Mouse (Mus musculus) ES-Bruce4 (cell line): ENCODE measurements around the gene Mettl26. TPM values are rescaled to one million over a fixed set of nuclear protein-coding genes. Genes with fewer than 3 reads are reported as not detected.

Experiments used
- H3K27ac ChIP-seq: 2 replicates; pipeline ENCODE4 v1.5.1; 2012; ENCODE audit warnings: low read length, inconsistent platforms; ENCODE audit not compliant: insufficient read depth
- H3K27me3 ChIP-seq: 2 replicates; pipeline ENCODE4 v1.6.1; 2012; ENCODE audit warnings: mild to moderate bottlenecking, low read length, inconsistent platforms; ENCODE audit not compliant: control insufficient read depth, poor library complexity, insufficient read depth, severe bottlenecking
- H3K36me3 ChIP-seq: 2 replicates; pipeline ENCODE4 v1.6.1; 2012; ENCODE audit warnings: inconsistent platforms, mild to moderate bottlenecking, low read length, moderate library complexity; ENCODE audit not compliant: control insufficient read depth, poor library complexity, insufficient read depth, severe bottlenecking
- H3K4me1 ChIP-seq: one replicate; pipeline ENCODE4 v1.8.1; 2011; ENCODE audit warnings: low read length; ENCODE audit not compliant: control insufficient read depth, insufficient read depth
- H3K4me3 ChIP-seq: 2 replicates; pipeline ENCODE4 v1.5.1; 2011; ENCODE audit warnings: low read depth, mild to moderate bottlenecking, low read length
- H3K9ac ChIP-seq: 2 replicates; pipeline ENCODE4 v1.6.1; 2012; ENCODE audit warnings: low read depth, mild to moderate bottlenecking, inconsistent platforms; ENCODE audit not compliant: poor library complexity, severe bottlenecking
- H3K9me3 ChIP-seq: replicated peaks from 2 replicates; pipeline ENCODE4 v1.6.1; 2012; ENCODE audit warnings: mild to moderate bottlenecking, low read length, inconsistent platforms; ENCODE audit not compliant: control insufficient read depth, poor library complexity, insufficient read depth, severe bottlenecking
- CTCF ChIP-seq: IDR thresholded peaks from one replicate; pipeline ENCODE4 v1.8.1; 2011; ENCODE audit warnings: low read depth, low read length
- EP300 ChIP-seq: IDR thresholded peaks from 2 replicates; pipeline ENCODE4 v1.6.1; 2011; ENCODE audit warnings: low read depth, low read length; ENCODE audit not compliant: insufficient read depth
- POLR2A ChIP-seq: IDR thresholded peaks from one replicate; pipeline ENCODE4 v1.8.1; 2011; ENCODE audit warnings: low read length; ENCODE audit not compliant: insufficient read depth
- polyA plus RNA-seq: library from polyadenylated mRNA; stranded (reverse); fragments of >200 nt; gene quantifications from 2 replicates; pipeline ENCODE4 v1.2.4, GENCODE M21; 2011; ENCODE audit warnings: low read depth; ENCODE audit not compliant: missing spikeins, insufficient read depth, insufficient read length

The Mettl26 gene
- polyA plus RNA-seq, 1 experiment: 32.6 TPM

DNA sequence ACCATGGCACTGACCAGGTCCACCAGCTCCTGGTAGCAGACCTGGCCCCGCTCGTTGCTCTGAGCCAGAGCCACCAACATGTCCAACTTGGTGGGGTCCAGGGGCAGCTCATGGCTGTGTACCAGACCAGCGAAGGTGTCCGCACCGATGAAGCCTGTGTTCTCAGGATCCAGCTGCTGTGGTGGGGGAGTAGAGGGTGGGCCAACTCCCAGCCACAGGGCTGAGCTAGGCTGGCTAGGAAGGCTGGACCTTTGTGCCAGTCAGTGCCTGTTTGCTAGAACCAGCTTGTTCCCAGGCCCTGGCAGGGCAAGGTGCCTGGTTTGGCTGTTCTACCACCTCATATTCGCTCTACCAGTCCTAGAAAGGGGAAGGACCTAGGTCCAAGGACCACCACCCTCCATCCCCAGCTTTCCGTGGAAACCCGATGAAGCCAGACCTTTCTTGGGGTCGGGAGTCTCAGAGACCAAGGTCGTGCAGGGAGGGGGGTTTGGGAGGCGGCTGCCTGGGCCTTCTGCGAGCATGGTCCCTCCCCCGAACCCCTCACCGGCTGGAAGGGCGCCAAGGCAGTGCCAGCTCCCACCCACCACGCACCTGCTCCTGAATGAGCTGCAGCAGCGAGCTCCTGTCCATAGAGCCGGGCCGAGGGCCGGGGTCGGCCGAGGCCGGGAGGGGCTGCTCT is 38.3 kb upstream of the Mettl26 start:
- Histone ChIP-seq H3K27me3 (no peaks in the 10 kb centered on the region), H3K36me3 (peaks cover 17% of the 10 kb centered on the region), H3K27ac (no peak overlapping the region), H3K4me3 (peak overlapping the region; percentile 21), H3K4me1 (peaks cover 4% of the 10 kb centered on the region), H3K9me3 (no peaks in the 10 kb centered on the region), H3K9ac (peak overlapping the region; percentile 23; the same call in 1 of the 2 replicates)
- TF ChIP-seq EP300 (no peak), CTCF (no peak), POLR2A (no peak)

DNA sequence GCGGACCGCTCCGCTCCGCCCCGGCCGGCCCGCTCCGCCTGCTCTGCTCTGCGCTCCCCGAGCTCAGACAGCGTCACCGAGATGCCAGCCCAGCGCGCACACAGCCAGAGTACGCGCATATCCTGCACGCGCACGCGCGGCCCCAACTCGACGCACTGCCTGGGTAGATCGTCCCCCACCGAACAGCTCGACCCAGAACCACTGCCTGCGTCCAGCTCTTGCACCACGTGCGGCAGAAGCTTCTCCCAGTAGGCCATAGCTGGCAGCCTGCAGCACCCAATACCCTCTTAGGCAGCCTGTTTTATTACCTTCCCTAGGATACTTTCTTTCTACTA is 37.8 kb upstream of the Mettl26 start, which contains the start of gene Rhbdl1:
TSS of gene Rhbdl1 (minus strand) at position 220 of the 335 bp plus-strand sequence.
- Histone ChIP-seq H3K9ac (peak within 1 kb of the TSS; percentile 23; the same call in 1 of the 2 replicates), H3K27ac (no peak within 1 kb of the TSS), H3K36me3 (peaks cover 20% of the 10 kb centered on the region), H3K4me1 (peaks cover 4% of the 10 kb centered on the region), H3K27me3 (no peaks in the 10 kb centered on the region), H3K4me3 (peak within 1 kb of the TSS; percentile 21), H3K9me3 (no peaks in the 10 kb centered on the region)
- no peak for TF ChIP-seq EP300
- TF ChIP-seq POLR2A: no peak
- no peak for TF ChIP-seq CTCF

DNA sequence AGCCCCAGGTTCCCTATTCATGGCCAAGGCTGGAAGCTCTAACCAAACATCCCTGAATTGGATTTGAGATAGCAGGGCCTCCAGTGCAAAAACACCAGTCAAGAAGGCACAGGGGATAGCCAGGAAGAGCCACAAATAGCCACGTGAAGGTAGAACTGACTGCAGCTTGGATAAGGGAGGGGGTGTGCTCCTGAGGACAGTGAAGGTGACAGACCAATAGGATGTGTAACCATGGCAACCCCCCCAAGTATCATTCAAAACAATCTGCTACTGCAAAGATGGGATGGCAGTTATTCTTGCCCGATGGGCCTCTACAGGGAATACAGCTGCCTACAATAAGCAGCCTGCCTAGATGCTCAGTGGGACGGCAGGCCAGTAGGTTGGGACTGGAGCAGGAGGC is 37.3 kb upstream of the Mettl26 start:
- peaks cover 4% of the 10 kb centered on the region for H3K4me1 ChIP-seq
- no peak overlapping the region for H3K27ac ChIP-seq

GRCm38 (mm10) chr17:25838904-25839303 is 36.0 kb upstream of the Mettl26 start:
- no peak overlapping the region for H3K4me3 ChIP-seq
- H3K36me3 ChIP-seq: peaks cover 20% of the 10 kb centered on the region
- H3K4me1 ChIP-seq: peaks cover 4% of the 10 kb centered on the region
- TF ChIP-seq EP300 (no peak), POLR2A (no peak), CTCF (no peak)
- no peaks in the 10 kb centered on the region for H3K9me3 ChIP-seq
- no peak overlapping the region for H3K27ac ChIP-seq
- no peak overlapping the region for H3K9ac ChIP-seq
- no peaks in the 10 kb centered on the region for H3K27me3 ChIP-seq

More for the DNA sequence above, 37.3 kb upstream of the Mettl26 start:
- no peak overlapping the region for H3K9ac ChIP-seq
- no peaks in the 10 kb centered on the region for H3K27me3 ChIP-seq
- H3K36me3 ChIP-seq: peaks cover 20% of the 10 kb centered on the region
- H3K4me3 ChIP-seq: no peak overlapping the region
- H3K9me3 ChIP-seq: no peaks in the 10 kb centered on the region
- TF ChIP-seq EP300 (no peak), CTCF (no peak), POLR2A (no peak)

DNA sequence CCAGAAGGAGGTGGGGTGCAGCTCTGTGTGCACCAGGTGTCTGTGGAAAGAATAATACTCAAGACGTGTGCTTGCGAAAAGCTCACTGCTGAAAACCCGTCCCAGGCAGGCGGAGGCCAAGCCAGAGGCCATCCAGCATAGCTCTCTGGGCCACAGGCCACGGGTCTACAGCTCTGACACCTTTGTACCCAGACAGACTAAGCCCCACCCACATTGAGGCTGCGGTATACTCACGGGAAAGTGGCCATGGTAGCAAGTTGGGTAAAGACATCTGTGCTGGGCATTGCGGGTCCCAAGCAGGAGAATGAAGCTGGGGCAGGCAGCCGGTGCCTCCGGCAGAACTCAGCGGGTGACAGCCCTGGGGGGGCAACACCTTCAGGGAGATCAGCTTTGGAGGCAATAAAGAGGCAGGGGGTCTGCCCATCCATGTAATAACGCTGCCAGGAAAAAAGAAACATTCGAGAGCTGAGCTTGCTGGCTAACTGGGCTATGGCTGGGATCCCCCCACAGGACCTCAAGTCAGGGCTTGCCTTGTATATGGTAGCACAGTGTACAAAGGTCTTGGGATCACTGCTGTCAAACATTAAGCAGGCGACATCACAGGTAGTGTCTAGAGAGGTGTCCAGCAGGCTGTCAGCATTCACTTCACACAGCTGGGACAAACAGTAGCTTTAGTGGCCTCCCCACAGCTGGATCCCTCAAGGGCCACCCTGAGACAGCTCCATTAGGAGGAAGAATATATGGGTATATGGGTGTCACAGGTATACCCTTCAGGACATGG is 35.2 kb upstream of the Mettl26 start:
- Histone ChIP-seq H3K4me3 (no peak overlapping the region), H3K27me3 (no peaks in the 10 kb centered on the region), H3K9me3 (no peaks in the 10 kb centered on the region), H3K4me1 (peaks cover 2% of the 10 kb centered on the region), H3K36me3 (peaks cover 20% of the 10 kb centered on the region), H3K9ac (no peak overlapping the region), H3K27ac (no peak overlapping the region)
- TF ChIP-seq EP300 (no peak), POLR2A (no peak), CTCF (no peak)

DNA sequence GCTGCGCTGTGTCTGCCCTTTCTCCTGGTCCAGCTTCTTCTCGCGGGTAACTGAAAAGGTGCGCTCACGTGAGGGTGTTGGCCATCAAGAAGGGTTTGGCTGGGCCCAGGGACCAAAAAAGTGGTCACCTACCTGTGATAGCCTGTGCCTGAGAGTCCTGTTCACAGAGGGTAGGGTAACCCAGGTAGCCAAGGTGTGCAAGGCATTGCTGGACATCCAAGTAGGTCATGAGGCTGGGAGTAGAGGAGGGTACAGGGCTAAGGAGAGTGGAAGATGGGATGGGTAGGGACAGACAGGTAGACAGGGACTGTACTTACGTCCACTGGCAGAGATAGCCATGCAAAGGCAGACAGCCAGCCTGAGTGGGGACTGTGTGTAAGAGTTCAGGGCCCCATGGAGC is 34.4 kb upstream of the Mettl26 start:
- Histone ChIP-seq H3K4me3 (no peak overlapping the region), H3K36me3 (peaks cover 20% of the 10 kb centered on the region), H3K27ac (no peak overlapping the region), H3K4me1 (no peaks in the 10 kb centered on the region), H3K9ac (no peak overlapping the region), H3K9me3 (no peaks in the 10 kb centered on the region), H3K27me3 (no peaks in the 10 kb centered on the region)
- no peak for TF ChIP-seq EP300
